Mouse (Mus musculus) brain, embryonic 14.5 days (tissue): ENCODE results near the gene Osbpl8.

Experiments used
- CTCF ChIP-seq: fragments of 200-500 bp; IDR thresholded peaks from 2 replicates; pipeline ENCODE4 v1.5.1; 2012; ENCODE audit warnings: inconsistent platforms, mild to moderate bottlenecking, moderate library complexity, borderline replicate concordance; ENCODE audit not compliant: insufficient read depth, insufficient read length; ENCODE audit errors: extremely low read depth
- POLR2A ChIP-seq: fragments of 200-500 bp; IDR thresholded peaks from 2 replicates; pipeline ENCODE4 v1.6.1; 2012; ENCODE audit warnings: mild to moderate bottlenecking, inconsistent platforms, borderline replicate concordance; ENCODE audit not compliant: poor library complexity, insufficient read depth, insufficient read length, severe bottlenecking; ENCODE audit errors: extremely low read depth

DNA sequence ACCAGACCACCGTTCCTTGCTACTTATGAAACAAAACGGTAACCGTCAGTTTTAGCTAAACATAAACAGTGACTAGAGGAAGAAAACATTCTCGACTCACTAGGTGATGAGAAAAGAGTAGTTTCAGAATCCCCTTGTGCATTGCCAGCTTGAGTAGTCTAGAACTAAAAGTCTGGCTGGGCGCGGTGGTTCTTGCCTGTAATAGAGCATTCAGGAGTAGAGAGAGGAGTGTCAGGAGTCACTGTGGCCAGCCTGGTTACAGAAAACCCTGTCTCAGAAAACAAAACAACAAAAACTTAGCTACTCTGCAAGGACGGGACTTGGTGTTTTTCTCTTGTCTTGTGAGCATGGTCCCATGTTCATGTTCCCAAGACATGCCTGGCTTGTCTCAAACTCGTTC lies 12.8 kb downstream of the Osbpl8 start:
- TF ChIP-seq CTCF (no peak), POLR2A (no peak)
